Mouse (Mus musculus): ENCODE measurements around the gene Tmem132b. TPM values are rescaled to one million over a fixed set of nuclear protein-coding genes. Genes with fewer than 3 reads are reported as not detected.

Gene Tmem132b
- polyA plus RNA-seq, 1 experiment from 2014 or later: 0.28 TPM

DNA sequence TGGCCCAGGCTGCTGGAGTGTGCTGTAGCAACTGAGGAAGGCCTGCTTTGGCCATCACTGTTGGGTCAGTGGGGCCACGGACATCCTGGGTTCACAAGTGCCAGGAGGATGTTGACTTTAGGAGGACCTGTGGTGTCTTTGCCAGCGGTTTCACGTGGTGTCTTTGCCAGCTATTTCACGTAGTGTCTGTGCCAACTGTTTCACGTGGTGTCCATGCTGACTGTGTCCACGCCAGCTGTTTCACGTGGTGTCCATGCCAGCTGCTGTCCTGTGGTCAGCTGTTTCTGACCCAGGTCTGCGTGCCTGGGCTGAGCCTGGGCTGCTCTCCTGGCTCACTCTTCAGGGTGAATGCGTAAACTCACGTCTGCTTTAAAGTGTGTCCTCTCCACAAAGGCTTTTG lies 35.9 kb upstream of the Tmem132b start:
- no peaks in the 10 kb centered on the region for H3K9me3 ChIP-seq
- no peak for ATAC-seq
- no peak overlapping the region for H3K9ac ChIP-seq
- WGBS: 88% methylated on average over 10 of the region's 10 CpGs
- no peak overlapping the region for H3K27ac ChIP-seq
- no peaks in the 10 kb centered on the region for H3K4me1 ChIP-seq (replicated peaks)
- peaks cover 26% of the 10 kb centered on the region for H3K36me3 ChIP-seq
- H3K27me3 ChIP-seq (replicated peaks): no peaks in the 10 kb centered on the region
- no peak overlapping the region for H3K4me2 ChIP-seq (replicated peaks)
- H3K4me3 ChIP-seq (replicated peaks): no peak overlapping the region

DNA sequence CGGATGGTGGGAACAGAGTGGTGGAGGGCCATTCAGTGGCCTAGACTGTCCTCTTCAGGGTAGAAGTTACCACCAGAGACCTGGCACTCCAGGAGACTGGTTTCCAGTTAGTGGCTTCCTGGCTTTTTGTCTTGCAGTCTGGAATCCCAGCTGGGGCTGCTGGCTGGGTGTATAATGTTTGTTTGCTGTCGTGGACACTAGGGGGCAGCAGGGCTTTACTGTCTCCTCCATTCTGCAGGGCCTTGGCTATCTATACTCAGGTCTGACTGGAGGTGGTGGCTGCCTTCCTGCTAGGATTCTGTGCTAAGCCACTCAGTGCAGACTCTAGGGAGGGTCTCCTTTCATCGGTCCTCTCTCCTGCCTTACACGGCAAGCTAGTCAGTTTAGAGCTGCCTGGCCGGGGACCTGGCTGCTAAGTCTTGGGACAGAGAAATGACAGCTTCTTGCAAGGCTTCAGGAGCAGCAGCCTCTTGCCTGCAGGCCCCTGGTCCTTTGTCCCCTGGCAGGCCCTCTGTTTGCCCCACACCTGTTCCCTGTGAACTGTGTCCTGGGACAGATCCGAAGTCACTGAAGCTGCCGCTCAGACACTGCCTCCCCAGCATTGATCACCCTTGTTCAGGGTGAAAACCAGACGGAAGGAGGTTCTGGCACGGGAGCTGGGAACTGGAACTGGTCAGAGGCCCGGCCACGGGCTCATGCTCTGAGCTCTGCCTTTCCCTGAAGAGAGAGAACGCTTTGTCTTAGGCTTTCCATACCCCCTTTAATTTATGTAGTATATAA lies 33.6 kb upstream of the Tmem132b start:
- H3K27ac ChIP-seq: no peak overlapping the region
- ATAC-seq: 0 out of 2 replicates have a peak, but pooled peaks have one; percentile 33

DNA sequence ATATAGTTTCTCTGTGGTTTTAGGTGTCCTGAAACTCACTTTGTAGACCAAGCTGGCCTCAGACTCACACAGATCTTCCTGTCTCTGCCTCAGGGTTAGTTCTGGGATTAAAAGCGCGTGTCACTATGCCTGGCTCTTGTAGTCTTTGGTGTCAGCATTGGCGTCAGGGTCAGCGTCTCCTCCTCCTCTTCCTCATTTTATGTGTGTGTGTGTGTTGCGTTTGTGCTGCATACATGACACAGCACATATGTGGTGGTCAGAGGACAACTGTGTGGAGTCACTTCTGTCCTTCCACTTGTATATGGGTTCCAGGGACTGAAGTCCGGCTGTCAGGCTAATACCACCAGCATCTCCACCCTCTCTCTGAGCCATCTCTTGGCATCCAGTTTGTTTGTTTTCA lies 30.1 kb upstream of the Tmem132b start:
- 89% methylated on average over 6 of the region's 6 CpGs for whole genome bisulfite sequencing
- no peaks in the 10 kb centered on the region for H3K27me3 ChIP-seq (replicated peaks)
- no peaks in the 10 kb centered on the region for H3K9me3 ChIP-seq
- no peak overlapping the region for H3K4me3 ChIP-seq (replicated peaks)
- peaks cover 20% of the 10 kb centered on the region for H3K36me3 ChIP-seq
- H3K4me2 ChIP-seq (replicated peaks): no peak overlapping the region
- H3K9ac ChIP-seq: no peak overlapping the region
- ATAC-seq: no peak
- no peaks in the 10 kb centered on the region for H3K4me1 ChIP-seq (replicated peaks)
- no peak overlapping the region for H3K27ac ChIP-seq

More for the DNA sequence above, 33.6 kb upstream of the Tmem132b start:
- no peak overlapping the region for H3K4me3 ChIP-seq (replicated peaks)
- H3K4me2 ChIP-seq (replicated peaks): no peak overlapping the region
- H3K4me1 ChIP-seq (replicated peaks): no peaks in the 10 kb centered on the region
- H3K9me3 ChIP-seq: no peaks in the 10 kb centered on the region
- 70% methylated on average over 12 of the region's 12 CpGs for WGBS
- peaks cover 17% of the 10 kb centered on the region; the same call in 1 of the 2 replicates for H3K36me3 ChIP-seq
- H3K9ac ChIP-seq: no peak overlapping the region
- H3K27me3 ChIP-seq (replicated peaks): no peaks in the 10 kb centered on the region

DNA sequence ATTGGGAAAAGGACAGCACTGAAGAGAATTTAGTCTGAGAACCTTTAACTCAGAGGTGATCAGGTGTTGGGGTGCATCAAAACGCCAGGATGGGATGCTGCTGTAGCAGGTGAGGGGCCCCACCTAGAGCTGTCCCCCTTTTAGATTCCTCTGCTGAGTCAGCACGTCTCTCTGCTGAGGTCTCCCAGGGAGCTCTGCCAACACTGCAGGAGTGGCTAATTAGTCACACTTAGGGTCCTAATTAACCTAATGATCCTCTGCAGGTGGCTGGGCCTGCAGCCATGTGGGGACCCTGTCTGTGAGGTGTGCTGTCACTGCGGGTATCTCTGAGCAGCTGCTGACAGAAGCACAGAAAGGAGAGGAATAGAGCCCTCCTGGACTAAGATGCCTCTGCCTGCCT lies 29.4 kb upstream of the Tmem132b start:
- Histone ChIP-seq H3K4me2 (replicated peaks) (no peak overlapping the region), H3K9me3 (no peaks in the 10 kb centered on the region), H3K36me3 (peaks cover 23% of the 10 kb centered on the region), H3K27ac (no peak overlapping the region), H3K4me1 (replicated peaks) (no peaks in the 10 kb centered on the region), H3K27me3 (replicated peaks) (no peaks in the 10 kb centered on the region), H3K4me3 (replicated peaks) (no peak overlapping the region), H3K9ac (no peak overlapping the region)
- 55% methylated on average over 3 of the region's 3 CpGs for WGBS
- no peak for ATAC-seq

DNA sequence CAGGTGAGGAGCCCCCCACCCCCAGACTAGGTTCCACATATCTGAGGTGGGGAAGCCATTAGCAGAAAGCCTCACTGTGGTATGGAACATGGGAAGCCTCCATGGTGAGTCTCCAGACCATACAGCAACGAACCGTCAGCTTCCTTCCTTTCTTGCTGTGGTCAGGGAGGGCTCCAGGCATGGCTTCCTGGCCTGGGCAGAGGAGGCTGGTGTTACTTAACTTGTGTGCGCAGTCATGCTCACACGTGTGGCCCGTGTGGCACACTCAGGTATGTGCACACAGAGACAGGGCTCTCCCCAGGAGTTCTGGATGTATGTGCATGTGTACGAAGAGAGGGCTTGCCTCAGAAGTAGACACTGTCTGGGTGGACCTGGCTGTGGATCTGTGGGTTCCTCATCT lies 27.9 kb upstream of the Tmem132b start:
- H3K27me3 ChIP-seq (replicated peaks): no peaks in the 10 kb centered on the region
- ATAC-seq: no peak
- no peak overlapping the region for H3K9ac ChIP-seq
- no peak overlapping the region for H3K4me3 ChIP-seq (replicated peaks)
- H3K4me2 ChIP-seq (replicated peaks): no peak overlapping the region
- H3K9me3 ChIP-seq: no peaks in the 10 kb centered on the region
- no peak overlapping the region for H3K27ac ChIP-seq
- no peaks in the 10 kb centered on the region for H3K4me1 ChIP-seq (replicated peaks)
- WGBS: 89% methylated on average over 6 of the region's 6 CpGs
- H3K36me3 ChIP-seq: peaks cover 28% of the 10 kb centered on the region

DNA sequence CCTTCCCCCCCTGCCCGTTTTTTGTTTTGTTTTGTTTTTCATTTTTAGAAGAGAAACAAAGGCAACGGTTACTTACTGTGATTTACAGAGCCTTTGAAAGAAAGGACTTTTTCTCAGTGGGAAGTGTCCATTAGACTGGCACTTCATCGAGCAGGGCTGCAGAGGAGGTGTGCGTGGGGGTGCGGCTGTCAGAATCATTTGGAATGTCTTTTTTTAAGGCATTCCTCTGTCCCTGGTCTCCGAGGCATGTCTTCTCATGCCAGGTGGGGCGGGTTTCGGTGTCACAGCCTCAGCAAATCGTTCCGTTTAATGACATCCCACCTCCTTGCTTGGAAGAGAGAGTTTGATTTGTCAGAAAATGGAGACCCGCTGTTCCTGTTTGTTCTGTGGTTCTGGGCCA lies 26.9 kb upstream of the Tmem132b start:
- H3K27ac ChIP-seq: no peak overlapping the region
- no peak overlapping the region for H3K4me3 ChIP-seq (replicated peaks)
- H3K9ac ChIP-seq: no peak overlapping the region
- no peaks in the 10 kb centered on the region for H3K4me1 ChIP-seq (replicated peaks)
- peaks cover 34% of the 10 kb centered on the region for H3K36me3 ChIP-seq
- WGBS: 78% methylated on average over 11 of the region's 11 CpGs
- no peak for ATAC-seq
- H3K9me3 ChIP-seq: no peaks in the 10 kb centered on the region
- H3K27me3 ChIP-seq (replicated peaks): no peaks in the 10 kb centered on the region
- H3K4me2 ChIP-seq (replicated peaks): no peak overlapping the region

DNA sequence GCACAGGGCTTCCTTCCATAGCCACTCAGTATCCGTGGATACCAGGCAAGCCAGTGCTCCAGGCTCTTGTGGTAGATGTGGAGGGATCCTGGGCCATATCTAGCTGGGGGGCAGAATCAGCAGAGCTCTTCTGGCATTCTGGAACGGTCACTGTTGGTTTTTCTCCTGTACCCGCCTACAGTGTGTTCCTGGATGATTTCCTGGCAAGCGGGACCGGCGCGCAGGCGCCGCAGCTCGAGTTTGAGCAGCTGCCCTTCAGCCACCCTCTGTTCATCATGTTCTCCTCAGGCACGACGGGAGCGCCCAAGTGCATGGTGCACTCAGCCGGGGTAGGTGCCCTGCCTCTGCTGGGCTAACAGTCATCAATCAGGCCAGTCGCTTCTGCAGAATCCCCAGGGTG lies 25.6 kb upstream of the Tmem132b start:
- Histone ChIP-seq H3K4me3 (replicated peaks) (no peak overlapping the region), H3K9ac (no peak overlapping the region), H3K4me2 (replicated peaks) (no peak overlapping the region), H3K9me3 (no peaks in the 10 kb centered on the region), H3K4me1 (replicated peaks) (no peaks in the 10 kb centered on the region), H3K27me3 (replicated peaks) (no peaks in the 10 kb centered on the region), H3K36me3 (peaks cover 37% of the 10 kb centered on the region), H3K27ac (no peak overlapping the region)
- ATAC-seq: no peak
- WGBS: 71% methylated on average over 15 of the region's 15 CpGs

DNA sequence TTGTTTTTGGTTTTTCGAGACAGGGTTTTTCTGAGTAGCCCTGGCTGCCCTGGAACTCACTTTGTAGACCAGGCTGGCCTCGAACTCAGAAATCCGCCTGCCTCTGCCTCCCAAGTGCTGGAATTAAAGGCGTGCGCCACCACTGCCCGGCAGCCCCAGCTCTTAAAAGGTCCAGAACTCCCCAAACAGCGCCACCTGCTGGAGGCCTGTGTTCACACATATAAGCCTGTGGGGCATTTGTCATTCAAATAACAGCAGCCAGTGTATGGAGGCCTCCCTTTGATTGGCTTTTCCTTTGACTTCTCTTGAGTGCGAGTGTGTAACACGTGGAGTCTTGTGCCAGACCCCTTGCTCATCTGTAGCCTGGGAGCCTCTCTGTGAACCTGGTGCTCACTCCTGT lies 24.0 kb upstream of the Tmem132b start:
- Histone ChIP-seq H3K9ac (no peak overlapping the region), H3K4me2 (replicated peaks) (no peak overlapping the region), H3K27me3 (replicated peaks) (no peaks in the 10 kb centered on the region), H3K9me3 (no peaks in the 10 kb centered on the region), H3K4me3 (replicated peaks) (no peak overlapping the region), H3K4me1 (replicated peaks) (no peaks in the 10 kb centered on the region), H3K36me3 (peaks cover 47% of the 10 kb centered on the region), H3K27ac (no peak overlapping the region)
- 92% methylated on average over 9 of the region's 9 CpGs for WGBS
- ATAC-seq: no peak

DNA sequence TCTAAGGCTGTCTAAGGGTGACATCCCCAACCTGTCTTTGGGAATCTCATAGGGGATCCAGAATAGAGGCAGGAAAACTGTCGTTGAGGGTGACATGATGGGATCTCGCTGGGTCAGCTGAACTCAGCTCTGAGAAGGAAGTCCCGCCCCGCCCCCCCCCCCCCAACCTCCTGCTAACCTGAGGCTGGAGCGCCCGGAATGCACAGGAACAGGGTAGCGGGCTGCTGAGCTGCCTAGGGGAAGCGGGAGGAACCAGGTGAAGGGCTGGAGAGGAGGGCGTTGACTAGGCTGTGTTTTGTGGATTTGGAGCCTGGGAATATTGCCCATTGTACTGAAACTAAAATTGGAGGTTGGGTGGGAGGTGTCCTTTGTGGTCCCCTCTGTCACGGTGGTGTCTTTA lies 23.6 kb upstream of the Tmem132b start:
- Histone ChIP-seq H3K4me1 (replicated peaks) (no peaks in the 10 kb centered on the region), H3K4me2 (replicated peaks) (no peak overlapping the region), H3K27ac (no peak overlapping the region), H3K36me3 (peaks cover 49% of the 10 kb centered on the region), H3K27me3 (replicated peaks) (no peaks in the 10 kb centered on the region), H3K4me3 (replicated peaks) (no peak overlapping the region), H3K9ac (no peak overlapping the region), H3K9me3 (no peaks in the 10 kb centered on the region)
- no peak for ATAC-seq
- 90% methylated on average over 10 of the region's 10 CpGs for WGBS

DNA sequence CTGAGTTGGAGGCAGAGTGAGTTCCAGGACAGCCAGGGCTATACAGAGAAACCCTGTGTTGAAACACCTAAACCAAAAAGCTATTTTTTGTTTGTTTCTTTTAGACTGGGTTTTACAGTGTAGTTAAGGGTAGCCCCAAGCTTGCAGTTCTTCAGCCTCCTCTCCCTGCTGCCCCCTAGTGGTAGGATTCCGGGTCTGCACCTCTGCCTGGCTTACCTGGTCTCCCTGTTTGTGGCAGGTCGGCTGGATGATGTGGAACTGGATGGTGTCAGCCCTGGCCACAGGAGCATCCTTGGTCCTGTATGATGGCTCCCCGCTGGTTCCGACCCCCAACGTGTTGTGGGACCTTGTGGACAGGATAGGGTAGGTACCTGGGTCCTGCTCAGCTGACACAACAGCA lies 22.0 kb upstream of the Tmem132b start:
- Histone ChIP-seq H3K4me2 (replicated peaks) (no peak overlapping the region), H3K4me1 (replicated peaks) (no peaks in the 10 kb centered on the region), H3K36me3 (peaks cover 47% of the 10 kb centered on the region), H3K4me3 (replicated peaks) (no peak overlapping the region), H3K9ac (no peak overlapping the region), H3K27me3 (replicated peaks) (no peaks in the 10 kb centered on the region), H3K27ac (no peak overlapping the region), H3K9me3 (no peaks in the 10 kb centered on the region)
- peak; percentile 21; the same call in 1 of the 2 replicates for ATAC-seq
- 48% methylated on average over 5 of the region's 5 CpGs for WGBS

DNA sequence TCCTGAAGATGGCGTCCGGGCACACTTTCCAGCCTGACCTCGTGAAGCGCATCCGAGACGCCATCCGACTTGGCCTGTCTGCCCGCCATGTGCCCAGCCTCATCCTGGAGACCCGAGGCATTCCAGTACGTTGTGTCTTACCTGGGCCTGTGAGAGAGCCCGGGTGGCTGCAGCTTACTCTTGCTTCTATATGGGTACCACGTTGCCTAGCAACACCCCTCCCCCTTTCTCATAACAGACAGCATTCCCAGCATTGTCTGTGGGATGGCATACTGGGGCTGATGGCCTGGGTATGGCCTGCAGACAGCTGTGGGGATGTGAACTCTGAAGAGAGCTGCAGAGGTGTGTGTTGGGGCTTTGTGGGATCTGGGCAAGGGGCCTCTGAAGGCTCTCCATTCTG lies 16.6 kb upstream of the Tmem132b start:
- H3K4me2 ChIP-seq (replicated peaks): no peak overlapping the region
- peaks cover 44% of the 10 kb centered on the region for H3K36me3 ChIP-seq
- 92% methylated on average over 12 of the region's 12 CpGs for WGBS
- H3K4me3 ChIP-seq (replicated peaks): no peak overlapping the region
- H3K9me3 ChIP-seq: no peaks in the 10 kb centered on the region
- no peak overlapping the region for H3K27ac ChIP-seq
- no peaks in the 10 kb centered on the region for H3K4me1 ChIP-seq (replicated peaks)
- H3K27me3 ChIP-seq (replicated peaks): no peaks in the 10 kb centered on the region
- H3K9ac ChIP-seq: no peak overlapping the region
- no peak for ATAC-seq

DNA sequence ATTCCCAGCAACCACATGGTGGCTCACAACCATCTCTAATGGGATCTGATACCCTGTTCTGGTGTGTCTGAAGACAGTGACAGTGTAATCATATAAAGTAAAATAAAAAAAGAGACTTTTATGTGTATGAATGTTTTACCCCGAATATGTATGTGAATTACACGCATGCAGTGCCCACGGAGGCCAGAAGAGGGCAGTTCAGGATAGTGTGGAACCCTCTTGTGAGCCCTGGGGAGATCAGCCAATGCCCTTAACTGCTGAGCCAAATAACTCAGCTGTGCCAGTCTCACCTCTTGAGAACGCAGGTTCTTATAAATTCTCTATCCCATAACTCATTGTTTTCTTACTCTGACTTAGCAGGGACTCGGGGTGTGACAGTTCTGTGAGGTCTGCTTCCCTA lies 12.9 kb upstream of the Tmem132b start:
- Histone ChIP-seq H3K9me3 (no peaks in the 10 kb centered on the region), H3K27me3 (replicated peaks) (no peaks in the 10 kb centered on the region), H3K36me3 (peaks cover 26% of the 10 kb centered on the region), H3K9ac (no peak overlapping the region), H3K4me3 (replicated peaks) (no peak overlapping the region), H3K4me1 (replicated peaks) (no peaks in the 10 kb centered on the region), H3K27ac (no peak overlapping the region), H3K4me2 (replicated peaks) (no peak overlapping the region)
- WGBS: 66% methylated on average over 5 of the region's 5 CpGs
- ATAC-seq: no peak

DNA sequence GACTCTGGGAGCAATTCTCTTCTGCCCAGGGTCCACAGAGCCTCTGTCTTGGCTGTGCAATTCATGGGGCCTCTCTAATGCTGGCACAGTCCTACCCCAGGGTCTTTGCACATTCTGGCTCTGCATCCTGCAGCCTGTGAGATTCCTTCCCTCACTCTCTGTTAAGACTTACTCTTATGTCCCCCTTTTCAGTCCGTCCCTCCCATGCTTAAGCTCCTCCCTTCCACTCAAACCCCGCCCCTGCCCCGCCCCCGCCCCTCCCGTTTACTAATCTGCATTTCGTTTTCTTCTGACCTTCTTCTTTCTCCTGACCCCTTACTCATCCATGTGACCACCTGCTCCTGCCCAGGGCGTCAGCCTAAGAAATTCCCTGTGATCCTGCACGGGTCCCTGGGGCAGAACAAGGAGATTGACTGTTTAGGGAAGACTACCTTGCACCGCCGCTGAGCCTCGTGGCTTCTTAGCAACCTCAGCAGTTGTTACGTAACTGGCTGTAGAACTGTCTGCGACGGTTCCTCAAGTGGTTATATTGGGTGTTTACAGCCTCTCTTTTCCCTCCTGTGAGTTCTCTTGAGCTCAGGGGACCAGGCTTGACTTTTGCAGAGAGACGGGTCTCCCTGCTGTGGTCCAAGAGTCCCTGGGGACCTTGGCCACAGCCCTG lies 10.5 kb upstream of the Tmem132b start:
- Histone ChIP-seq H3K9ac (no peak overlapping the region), H3K27ac (no peak overlapping the region), H3K27me3 (replicated peaks) (no peaks in the 10 kb centered on the region), H3K4me3 (replicated peaks) (no peak overlapping the region), H3K4me1 (replicated peaks) (no peaks in the 10 kb centered on the region), H3K4me2 (replicated peaks) (0 out of 2 replicates have a peak overlapping the region, but pooled peaks have one; percentile 26), H3K36me3 (peaks cover 8% of the 10 kb centered on the region), H3K9me3 (no peaks in the 10 kb centered on the region)
- 28% methylated on average over 15 of the region's 15 CpGs for WGBS
- peak; percentile 16; the same call in 1 of the 2 replicates for ATAC-seq

Measured in intestine, embryonic 15.5 days (tissue).